Mouse (Mus musculus) heart, embryonic 12.5 days (tissue): Measurements from ENCODE around the gene Snd1. TPM values are rescaled to one million over a fixed set of nuclear protein-coding genes. Genes with fewer than 3 reads are reported as not detected.

ENCODE experiments used
- ATAC-seq: fragments of 200-750 bp; cut with Nextera tagmentation; 2 replicates; pipeline ENCODE4 v1.8.0; 2017; ENCODE audit warnings: moderate TSS enrichment, moderate library complexity; ENCODE audit not compliant: insufficient number of reproducible peaks, low FRiP score
- H3K27ac ChIP-seq: fragments of 300-500 bp; sonication (generic); 2 replicates; pipeline ENCODE4 v1.5.1; 2016; ENCODE audit warnings: mild to moderate bottlenecking, moderate library complexity; ENCODE audit not compliant: poor library complexity, severe bottlenecking
- H3K27me3 ChIP-seq: fragments of 300-500 bp; sonication (generic); replicated peaks from 2 replicates; pipeline ENCODE4 v1.6.1; 2016; ENCODE audit warnings: mild to moderate bottlenecking, moderate library complexity
- H3K36me3 ChIP-seq: fragments of 300-500 bp; sonication (generic); 2 replicates; pipeline ENCODE4 v1.6.1; 2016; ENCODE audit warnings: mild to moderate bottlenecking, moderate library complexity
- H3K4me1 ChIP-seq: fragments of 300-500 bp; sonication (generic); replicated peaks from 2 replicates; pipeline ENCODE4 v1.6.1; 2016; ENCODE audit warnings: mild to moderate bottlenecking
- H3K4me2 ChIP-seq: fragments of 300-500 bp; sonication (generic); 2 replicates; pipeline ENCODE4 v1.6.1; 2016; ENCODE audit warnings: mild to moderate bottlenecking, moderate library complexity
- H3K4me3 ChIP-seq: fragments of 300-500 bp; sonication (generic); 2 replicates; pipeline ENCODE4 v1.5.1; 2016; ENCODE audit warnings: mild to moderate bottlenecking
- H3K9ac ChIP-seq: fragments of 300-500 bp; sonication (generic); 2 replicates; pipeline ENCODE4 v1.6.1; 2016; ENCODE audit warnings: mild to moderate bottlenecking, moderate library complexity
- H3K9me3 ChIP-seq: fragments of 300-500 bp; sonication (generic); replicated peaks from 2 replicates; pipeline ENCODE4 v1.6.1; 2016; ENCODE audit warnings: mild to moderate bottlenecking, moderate library complexity
- WGBS: fragments of 180-500 bp; shearing (Covaris S2); methylation state at CpG from one replicate; pipeline ENCODE4 v1.1.7; 2016; 5-methylcytosine and 5-hydroxymethylcytosine counted together
- polyA plus RNA-seq: library from polyadenylated mRNA; unstranded; fragments of >200 nt; fragmentation: Nextera tagmentation; extraction: Ambion mirVana; gene quantifications from 2 replicates; pipeline ENCODE4 v1.2.1, GENCODE M21; 2016

Gene Snd1
- polyA plus RNA-seq, 1 experiment from 2014 or later, result 95.2 TPM

GRCm38 (mm10) chr6:28874053-28874452, 399.1 kb downstream of the Snd1 start:
- no peak overlapping the region for H3K27ac ChIP-seq
- no peak overlapping the region for H3K4me3 ChIP-seq
- H3K27me3 ChIP-seq, result no peaks in the 10 kb centered on the region
- peaks cover 17% of the 10 kb centered on the region for H3K4me1 ChIP-seq
- 85% methylated on average over 11 of the region's 11 CpGs for WGBS
- no peak overlapping the region for H3K4me2 ChIP-seq
- no peak overlapping the region for H3K9ac ChIP-seq
- ATAC-seq, result no peak
- peaks cover 22% of the 10 kb centered on the region for H3K36me3 ChIP-seq
- H3K9me3 ChIP-seq, result no peaks in the 10 kb centered on the region

DNA sequence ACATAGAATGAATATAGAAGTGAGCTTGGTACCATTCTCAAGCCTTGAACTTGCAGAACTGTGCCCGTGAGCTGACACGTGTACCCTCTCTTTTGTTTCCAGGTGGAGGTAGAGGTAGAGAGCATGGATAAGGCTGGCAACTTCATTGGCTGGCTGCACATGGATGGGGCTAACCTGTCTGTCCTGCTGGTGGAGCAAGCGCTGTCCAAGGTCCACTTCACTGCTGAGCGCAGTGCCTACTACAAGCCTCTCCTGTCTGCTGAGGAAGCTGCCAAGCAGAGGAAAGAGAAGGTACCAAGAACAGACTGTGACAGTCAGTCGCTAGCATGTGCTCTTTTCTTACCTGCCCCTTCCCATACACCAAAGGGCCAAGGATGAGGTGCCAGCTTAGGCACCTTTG, 399.8 kb downstream of the Snd1 start:
- Histone ChIP-seq H3K27ac (no peak overlapping the region), H3K9ac (no peak overlapping the region), H3K36me3 (peaks cover 22% of the 10 kb centered on the region), H3K4me3 (no peak overlapping the region), H3K4me2 (no peak overlapping the region), H3K4me1 (peaks cover 24% of the 10 kb centered on the region), H3K9me3 (no peaks in the 10 kb centered on the region), H3K27me3 (no peaks in the 10 kb centered on the region)
- 90% methylated on average over 5 of the region's 5 CpGs for WGBS
- ATAC-seq, result no peak

GRCm38 (mm10) chr6:28875333-28875732, 400.4 kb downstream of the Snd1 start:
- H3K9ac ChIP-seq, result no peak overlapping the region
- no peaks in the 10 kb centered on the region for H3K27me3 ChIP-seq
- no peak overlapping the region for H3K4me2 ChIP-seq
- peaks cover 25% of the 10 kb centered on the region for H3K36me3 ChIP-seq
- no peak for ATAC-seq
- no peak overlapping the region for H3K27ac ChIP-seq
- H3K4me3 ChIP-seq, result no peak overlapping the region
- peaks cover 30% of the 10 kb centered on the region for H3K4me1 ChIP-seq
- WGBS, result 94% methylated on average over 1 of the region's 1 CpGs
- H3K9me3 ChIP-seq, result no peaks in the 10 kb centered on the region

- Histone ChIP-seq H3K36me3 (peaks cover 27% of the 10 kb centered on the region), H3K27me3 (no peaks in the 10 kb centered on the region)
- WGBS, result 71% methylated on average over 3 of the region's 3 CpGs
Observed at GRCm38 (mm10) chr6:28876492-28876891, 401.6 kb downstream of the Snd1 start.

DNA sequence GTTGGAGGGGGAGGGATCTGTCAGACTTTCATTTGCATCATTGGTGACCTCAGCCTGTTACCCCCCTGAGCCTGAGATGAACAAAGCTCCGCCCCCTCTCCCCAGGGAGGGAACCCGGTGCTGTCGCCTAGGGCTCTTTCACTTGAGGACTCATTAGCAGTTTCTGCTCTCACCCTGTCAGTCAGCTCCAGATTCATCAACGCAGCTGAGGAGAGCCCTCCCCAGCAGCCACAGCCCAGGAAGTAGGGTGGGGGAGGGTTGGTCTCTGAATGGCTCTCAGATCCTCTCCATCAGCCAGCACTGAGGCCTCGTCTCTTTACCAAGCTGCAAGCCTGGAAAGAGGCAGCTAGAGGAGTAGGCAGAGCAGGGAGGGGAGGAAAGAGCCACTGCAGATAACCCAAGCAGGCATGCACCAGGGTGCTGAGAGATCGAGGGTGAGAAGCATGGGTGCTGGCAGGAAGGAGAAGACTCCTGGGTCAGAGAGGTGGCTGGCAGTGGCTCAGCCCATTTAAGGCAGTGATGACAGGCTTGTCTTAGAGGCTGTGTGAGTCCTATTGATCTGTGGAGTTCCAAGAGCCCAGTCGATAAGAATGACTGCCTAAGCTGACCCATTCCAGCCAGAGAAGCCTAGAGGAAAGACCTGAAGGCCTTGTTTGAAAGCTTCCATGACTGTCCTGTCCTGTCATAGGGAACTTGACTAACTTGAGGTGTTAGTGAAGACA, 403.2 kb downstream of the Snd1 start:
- 12% methylated on average over 7 of the region's 7 CpGs for WGBS
- Histone ChIP-seq H3K4me2 (no peak overlapping the region), H3K4me3 (no peak overlapping the region), H3K9me3 (no peaks in the 10 kb centered on the region), H3K9ac (no peak overlapping the region; the same call in 1 of the 2 replicates), H3K27me3 (no peaks in the 10 kb centered on the region), H3K36me3 (peaks cover 32% of the 10 kb centered on the region), H3K4me1 (peaks cover 35% of the 10 kb centered on the region), H3K27ac (no peak overlapping the region)
- ATAC-seq, result no peak

More at GRCm38 (mm10) chr6:28876492-28876891, 401.6 kb downstream of the Snd1 start:
- H3K9me3 ChIP-seq, result no peaks in the 10 kb centered on the region
- H3K9ac ChIP-seq, result no peak overlapping the region
- no peak overlapping the region for H3K4me2 ChIP-seq
- H3K4me3 ChIP-seq, result no peak overlapping the region
- H3K4me1 ChIP-seq, result peaks cover 35% of the 10 kb centered on the region
- no peak for ATAC-seq
- H3K27ac ChIP-seq, result no peak overlapping the region

GRCm38 (mm10) chr6:28879315-28879714, 404.4 kb downstream of the Snd1 start:
- Histone ChIP-seq H3K27me3 (no peaks in the 10 kb centered on the region), H3K4me2 (no peak overlapping the region), H3K4me3 (no peak overlapping the region), H3K36me3 (peaks cover 44% of the 10 kb centered on the region), H3K27ac (peak overlapping the region; percentile 28; the same call in 1 of the 2 replicates), H3K9me3 (no peaks in the 10 kb centered on the region), H3K9ac (no peak overlapping the region), H3K4me1 (peaks cover 35% of the 10 kb centered on the region)
- ATAC-seq, result no peak
- WGBS, result 23% methylated on average over 8 of the region's 8 CpGs

DNA sequence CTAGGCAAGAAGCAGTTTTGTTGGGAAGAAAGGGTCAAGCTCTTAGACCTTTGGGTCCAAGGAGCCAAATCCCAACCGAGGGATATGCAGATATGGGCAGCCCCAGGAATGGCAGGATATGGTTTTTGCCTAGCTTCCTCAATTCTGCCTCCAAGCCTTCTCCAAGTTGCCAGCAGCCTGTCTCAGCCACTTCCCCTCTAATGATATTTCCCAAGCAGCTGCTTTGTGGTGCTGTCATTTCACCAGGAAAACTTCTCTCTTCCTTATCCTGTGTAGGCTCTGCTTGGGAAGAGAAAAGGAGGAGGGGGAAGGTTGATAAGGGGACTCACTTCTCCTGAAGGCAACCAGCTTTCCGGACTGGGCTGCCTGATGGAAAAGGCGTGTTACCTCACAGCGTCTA, 406.0 kb downstream of the Snd1 start:
- Histone ChIP-seq H3K27me3 (no peaks in the 10 kb centered on the region), H3K36me3 (peaks cover 47% of the 10 kb centered on the region), H3K9ac (no peak overlapping the region), H3K9me3 (no peaks in the 10 kb centered on the region), H3K4me1 (peaks cover 40% of the 10 kb centered on the region), H3K4me3 (no peak overlapping the region), H3K4me2 (no peak overlapping the region), H3K27ac (peak overlapping the region; percentile 41; the same call in 1 of the 2 replicates)
- ATAC-seq, result peak; percentile 31; the same call in 1 of the 2 replicates
- WGBS, result 49% methylated on average over 4 of the region's 4 CpGs

- Histone ChIP-seq H3K4me2 (no peak overlapping the region), H3K9ac (no peak overlapping the region), H3K27me3 (no peaks in the 10 kb centered on the region), H3K36me3 (peaks cover 55% of the 10 kb centered on the region), H3K4me1 (peaks cover 28% of the 10 kb centered on the region), H3K9me3 (no peaks in the 10 kb centered on the region), H3K27ac (no peak overlapping the region), H3K4me3 (no peak overlapping the region)
- no peak for ATAC-seq
- 65% methylated on average over 5 of the region's 5 CpGs for WGBS
Observed at GRCm38 (mm10) chr6:28883518-28883917, 408.6 kb downstream of the Snd1 start.

DNA sequence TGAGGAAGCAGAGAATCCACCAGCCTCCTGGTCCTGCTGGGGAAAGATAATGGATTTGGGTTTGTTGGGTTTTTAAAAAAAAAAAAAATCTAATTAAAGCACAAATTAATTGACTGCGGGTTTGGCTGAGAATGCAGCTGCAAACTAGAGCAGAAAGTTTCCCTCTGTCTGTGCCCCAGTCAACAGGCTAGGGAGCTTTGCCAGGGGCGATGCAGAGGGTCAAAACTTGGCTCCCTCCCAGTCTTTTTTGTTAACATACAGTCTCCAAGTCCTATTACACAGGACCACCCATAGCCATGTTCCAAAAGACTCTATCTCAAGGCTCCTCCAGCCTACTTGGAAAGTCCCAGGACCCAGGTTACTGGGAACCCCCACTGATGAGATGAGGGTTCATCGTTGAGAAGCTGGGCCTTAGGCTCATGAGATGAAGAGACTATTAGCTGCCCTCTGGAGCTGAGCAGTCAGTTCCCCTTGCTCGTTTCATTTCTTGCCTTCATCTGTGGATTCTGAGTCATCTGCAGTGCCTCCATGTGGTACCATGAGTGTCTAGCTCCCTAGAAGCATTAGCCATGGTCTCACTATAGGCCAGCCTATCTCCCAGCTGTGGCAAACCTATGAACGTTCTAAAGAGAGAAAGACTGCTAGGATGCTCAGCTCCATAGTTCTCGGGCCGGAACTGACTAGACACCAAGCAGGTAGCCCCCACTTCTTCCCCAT, 411.9 kb downstream of the Snd1 start:
- Histone ChIP-seq H3K4me3 (no peak overlapping the region), H3K27me3 (no peaks in the 10 kb centered on the region), H3K9me3 (no peaks in the 10 kb centered on the region), H3K36me3 (peaks cover 76% of the 10 kb centered on the region), H3K9ac (no peak overlapping the region), H3K4me1 (peaks cover 7% of the 10 kb centered on the region), H3K4me2 (no peak overlapping the region), H3K27ac (no peak overlapping the region)
- ATAC-seq, result no peak
- 84% methylated on average over 7 of the region's 7 CpGs for WGBS

GRCm38 (mm10) chr6:28890426-28890825, 415.5 kb downstream of the Snd1 start:
- Histone ChIP-seq H3K9me3 (no peaks in the 10 kb centered on the region), H3K4me3 (no peak overlapping the region), H3K36me3 (peaks cover 54% of the 10 kb centered on the region), H3K27ac (no peak overlapping the region), H3K27me3 (no peaks in the 10 kb centered on the region), H3K9ac (no peak overlapping the region), H3K4me2 (no peak overlapping the region), H3K4me1 (peaks cover 11% of the 10 kb centered on the region)
- whole genome bisulfite sequencing, result 90% methylated on average over 6 of the region's 6 CpGs
- no peak for ATAC-seq

DNA sequence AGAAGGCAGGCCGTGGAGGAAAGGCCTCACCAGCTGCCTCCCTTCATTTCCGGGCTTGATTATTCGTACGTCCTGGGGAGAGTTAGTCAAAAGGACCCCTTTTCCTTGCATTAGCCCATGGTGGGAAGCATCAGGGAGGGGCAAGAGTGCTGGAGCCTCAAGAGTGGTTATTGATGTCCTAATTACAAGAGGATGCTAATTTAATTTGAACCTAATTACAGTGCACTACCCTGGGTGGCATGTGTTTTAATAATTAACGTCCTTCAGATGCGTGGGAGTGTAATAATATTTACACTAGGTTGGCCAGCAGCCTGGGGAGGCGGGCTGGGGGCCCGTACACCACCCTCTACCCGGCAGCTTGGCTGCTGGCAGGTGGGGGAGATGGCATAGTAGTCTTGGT, 416.5 kb downstream of the Snd1 start:
- 0 out of 2 replicates have a peak, but pooled peaks have one; percentile 4 for ATAC-seq
- Histone ChIP-seq H3K36me3 (peaks cover 47% of the 10 kb centered on the region), H3K9ac (no peak overlapping the region), H3K9me3 (no peaks in the 10 kb centered on the region), H3K4me2 (no peak overlapping the region), H3K27me3 (no peaks in the 10 kb centered on the region), H3K4me1 (peaks cover 11% of the 10 kb centered on the region), H3K27ac (no peak overlapping the region), H3K4me3 (no peak overlapping the region)
- 59% methylated on average over 9 of the region's 9 CpGs for WGBS
